Mouse (Mus musculus) cerebellum, postnatal 36 days (tissue): Measurements from ENCODE around the gene St6galnac5.

Experiments used
- DNase-seq, 2 experiments: peaks; one replicate each; pipeline ENCODE4 v3.0.0; 2021 to 2022; ENCODE audit warnings: mixed read lengths in 2 of 2

The St6galnac5 gene

GRCm38 (mm10) chr3:152981988-152982387, at the start of gene St6galnac5:
Gene St6galnac5, minus strand, starts transcription at chr3:152982246.
- DNase-seq, result peak; percentile 15 to 28

DNA sequence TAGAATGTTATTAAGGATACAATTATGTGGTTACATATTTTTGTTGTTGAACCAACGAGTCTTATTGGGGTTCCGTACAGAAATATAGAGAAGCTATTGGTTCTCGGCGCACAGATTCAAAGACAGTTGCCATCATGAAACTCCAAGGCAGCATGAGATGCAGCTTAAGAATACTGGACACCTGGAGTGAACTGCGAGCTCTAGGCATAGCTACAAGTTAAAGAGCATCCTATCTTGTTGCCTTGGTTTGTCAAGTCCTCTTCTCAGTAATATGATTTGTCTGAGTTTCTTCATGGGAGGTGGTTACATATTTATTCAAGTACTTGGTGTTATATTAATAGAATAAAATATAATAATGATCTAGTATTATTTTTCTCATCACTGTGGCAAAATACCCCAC, 48.7 kb upstream of the St6galnac5 start:
- DNase-seq, result no peak

DNA sequence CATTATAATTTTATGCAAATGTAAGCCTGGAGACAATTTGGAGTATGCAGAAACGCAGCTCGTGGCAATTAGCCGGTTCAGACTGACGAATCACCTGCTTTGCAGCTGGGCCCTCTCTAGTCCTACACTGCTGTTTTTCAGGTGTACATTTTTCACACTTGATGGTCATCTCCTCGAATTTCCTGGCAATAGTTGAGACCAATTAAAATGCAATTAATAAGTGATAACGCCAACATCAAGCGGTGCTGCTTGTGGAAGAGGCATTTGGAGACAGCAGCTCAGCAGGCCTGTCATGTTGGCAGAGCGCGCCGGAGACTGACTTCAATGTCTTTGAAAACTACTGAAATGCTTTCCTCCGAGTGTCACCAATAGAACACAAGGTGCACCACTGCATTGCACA, 42.0 kb upstream of the St6galnac5 start:
- no peak for DNase-seq

DNA sequence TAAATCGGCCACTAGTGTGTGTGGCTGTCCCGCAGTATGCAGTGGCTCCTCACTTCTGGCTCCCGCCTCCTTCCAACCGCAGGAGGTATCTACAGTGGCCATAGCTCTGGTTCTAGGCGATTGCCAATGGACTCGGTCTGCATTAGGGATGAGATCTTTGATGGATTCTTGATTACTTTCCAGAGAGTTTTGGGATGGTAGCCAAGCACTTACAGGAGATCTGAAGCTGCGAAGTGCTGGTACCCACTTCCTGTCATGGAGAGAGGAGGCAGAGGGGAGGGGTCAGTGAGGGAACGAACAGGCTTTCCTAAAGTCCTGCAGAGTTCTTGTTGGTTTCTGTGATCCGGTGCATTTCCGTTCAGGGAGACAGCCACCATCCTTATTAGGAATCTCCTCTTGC, 36.0 kb upstream of the St6galnac5 start:
- no peak for DNase-seq

- DNase-seq, result no peak
These were observed 34.3 kb upstream of the St6galnac5 start for GRCm38 (mm10) chr3:153016355-153016754.

- no peak for DNase-seq
These were observed 24.8 kb upstream of the St6galnac5 start for GRCm38 (mm10) chr3:153006893-153007292.

DNA sequence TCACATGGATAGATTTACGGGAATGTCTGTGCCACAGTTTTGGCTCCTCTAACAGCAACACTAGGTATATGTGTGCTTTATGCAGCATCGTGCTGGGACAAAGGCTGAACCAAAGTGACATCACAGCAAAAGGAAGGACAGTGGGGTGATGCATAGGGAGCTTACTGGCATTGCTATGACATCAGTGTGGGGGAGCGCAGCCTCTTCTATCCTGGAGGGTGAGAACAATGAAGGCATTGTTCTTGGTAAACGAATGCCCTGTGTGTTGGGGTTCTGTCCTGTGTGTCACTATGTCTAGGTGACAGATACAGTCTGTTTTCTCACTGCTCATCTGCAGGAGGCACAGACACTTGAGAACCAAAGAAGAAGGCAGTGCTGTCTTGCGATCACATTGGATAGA, 16.9 kb upstream of the St6galnac5 start:
- no peak for DNase-seq

- DNase-seq, result no peak
These were observed 16.1 kb upstream of the St6galnac5 start for GRCm38 (mm10) chr3:152998106-152998505.

DNA sequence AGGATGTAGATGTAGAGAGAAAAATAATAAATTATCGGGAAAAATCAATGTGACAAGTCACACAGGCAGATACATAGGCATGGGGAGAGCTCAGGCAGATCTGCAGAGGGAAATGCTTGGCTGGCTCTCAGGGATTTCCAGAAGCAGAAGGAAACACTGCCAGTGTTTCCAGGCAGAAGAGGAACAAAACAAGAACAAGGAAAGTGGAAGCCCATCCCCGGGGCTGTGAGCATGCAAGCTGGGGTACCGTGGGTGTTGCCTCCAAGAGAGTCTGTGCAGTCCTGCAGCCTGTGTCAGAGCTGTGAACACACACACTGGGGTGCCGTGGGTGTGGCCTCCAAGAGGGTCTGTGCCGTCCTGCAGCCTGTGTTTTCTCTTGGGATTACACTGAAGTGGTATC, 11.6 kb upstream of the St6galnac5 start:
- no peak for DNase-seq

- DNase-seq, result no peak
These were observed 8.7 kb upstream of the St6galnac5 start for GRCm38 (mm10) chr3:152990787-152991186.

GRCm38 (mm10) chr3:152980978-152981974, 770 bp downstream of the St6galnac5 start:
- DNase-seq, result peak; percentile 38 to 42

DNA sequence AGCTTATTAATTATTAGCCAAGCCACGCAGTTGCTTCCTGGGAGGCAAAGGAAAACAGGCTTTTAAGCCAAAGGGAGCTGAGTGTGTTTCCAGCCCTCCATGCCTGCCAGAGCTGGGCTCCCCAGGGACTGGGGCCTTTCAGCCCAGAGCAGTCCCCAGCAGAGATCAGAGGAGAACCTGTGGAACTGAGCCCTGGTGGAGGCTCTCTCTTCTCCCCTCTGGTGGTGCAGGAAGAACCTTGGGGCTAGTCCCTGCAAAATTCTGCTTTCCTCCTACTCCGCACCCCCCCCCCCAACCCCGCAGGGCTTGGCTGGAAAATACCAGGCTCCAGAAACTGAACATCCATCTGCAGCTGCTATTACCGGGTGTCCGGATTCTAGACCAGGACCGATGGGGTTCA, 1.6 kb downstream of the St6galnac5 start:
- DNase-seq, result no peak

DNA sequence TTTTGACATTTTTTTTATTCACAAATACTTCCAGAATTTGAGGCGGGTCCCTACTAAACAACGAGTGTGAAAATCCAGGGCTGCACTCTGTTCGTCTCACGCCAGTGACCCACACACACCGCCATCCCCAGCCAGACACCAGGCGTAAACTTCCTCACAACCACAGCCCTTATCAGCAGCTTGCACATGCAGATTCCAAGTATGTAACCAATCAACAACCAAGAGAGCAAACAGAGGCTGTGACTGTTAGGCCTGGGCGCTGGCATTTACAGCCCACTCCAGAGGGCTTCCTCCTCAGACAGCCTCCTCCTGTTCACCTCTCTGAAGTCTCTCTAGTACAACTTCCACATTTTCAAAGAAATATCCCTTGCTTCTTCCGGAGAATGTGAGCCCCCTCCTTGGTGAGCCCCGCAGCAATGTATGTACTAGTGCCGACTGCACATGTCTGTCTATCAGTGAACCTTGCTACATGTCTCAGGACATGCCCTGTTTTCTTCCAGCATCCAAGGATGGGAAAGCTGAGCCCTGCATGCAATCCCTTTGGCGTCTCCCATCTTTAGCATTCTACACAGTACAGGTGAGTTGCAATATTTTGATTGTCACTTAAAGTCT, 2.5 kb downstream of the St6galnac5 start:
- no peak for DNase-seq

GRCm38 (mm10) chr3:152971373-152971772, 10.7 kb downstream of the St6galnac5 start:
- DNase-seq, result no peak

DNA sequence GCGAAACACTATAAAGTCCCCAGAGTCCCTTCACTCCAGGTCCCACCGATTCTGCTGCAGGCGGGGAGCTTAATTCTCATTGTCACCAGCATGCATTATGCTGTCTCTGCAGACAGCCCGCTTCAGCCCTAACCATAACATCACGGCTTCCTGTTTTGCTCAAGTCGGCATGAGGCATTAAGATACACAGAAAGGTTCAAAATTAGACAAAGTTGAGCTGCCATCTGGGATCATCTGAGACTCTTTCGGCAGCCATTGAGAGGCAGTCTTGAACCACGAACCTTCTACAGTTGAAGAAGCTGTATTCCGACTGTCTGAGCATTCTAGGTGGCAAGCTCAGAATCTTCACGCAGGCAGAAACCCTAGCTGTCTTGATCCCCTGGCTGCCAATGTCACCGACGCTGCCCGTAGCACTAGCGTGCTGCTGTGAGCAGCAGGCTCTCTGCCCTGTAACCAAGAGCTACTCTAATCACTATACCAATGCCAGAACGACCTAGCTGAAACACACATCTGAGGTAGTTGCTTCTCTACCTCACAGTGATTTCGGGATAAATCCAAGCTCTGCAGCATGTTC, 12.2 kb downstream of the St6galnac5 start:
- no peak for DNase-seq

GRCm38 (mm10) chr3:152961855-152962376, 20.1 kb downstream of the St6galnac5 start:
- DNase-seq, result no peak

- DNase-seq, result peak; percentile 52 to 60
These were observed 23.5 kb downstream of the St6galnac5 start for GRCm38 (mm10) chr3:152958358-152959150.

DNA sequence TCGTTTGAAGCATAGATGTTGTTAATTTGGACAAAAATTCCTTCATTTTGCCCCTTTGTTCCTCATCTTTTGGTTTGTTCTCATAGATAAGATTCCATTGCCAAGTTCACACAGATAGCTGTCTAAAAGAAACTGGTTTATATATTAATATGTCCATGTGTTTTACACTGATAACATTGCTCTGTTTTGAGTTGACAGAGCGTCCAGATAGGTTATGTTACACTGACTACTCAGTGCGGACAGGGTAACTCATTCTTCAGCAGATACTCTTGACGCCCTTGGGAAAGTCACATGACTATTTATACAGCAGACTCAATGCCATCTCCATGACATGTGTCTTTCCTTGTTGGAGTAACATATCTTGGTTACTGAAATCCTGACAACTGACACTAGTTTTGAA, 25.3 kb downstream of the St6galnac5 start:
- DNase-seq, result no peak

GRCm38 (mm10) chr3:152956038-152956437, 26.0 kb downstream of the St6galnac5 start:
- no peak for DNase-seq

GRCm38 (mm10) chr3:152951634-152952545, 30.2 kb downstream of the St6galnac5 start:
- DNase-seq, result no peak

GRCm38 (mm10) chr3:152950914-152951313, 31.1 kb downstream of the St6galnac5 start:
- DNase-seq, result no peak
